Mouse (Mus musculus): Measurements from ENCODE around the gene Bcas1.
"Not testable (repeated sequence)": the region's sequence is repeated elsewhere in the genome, so short reads cannot be mapped to it uniquely, and the experiment has no call there.

Bcas1 gene

GRCm38 (mm10) chr2:170427704-170428103, at the start of gene Bcas1:
Gene Bcas1 (minus strand): TSS chr2:170427845.
- no peak for DNase-seq

GRCm38 (mm10) chr2:170476643-170477042, 49.0 kb upstream of the Bcas1 start:
- no peak for DNase-seq

GRCm38 (mm10) chr2:170476215-170476614, 48.6 kb upstream of the Bcas1 start:
- peak; percentile 38 for DNase-seq

DNA sequence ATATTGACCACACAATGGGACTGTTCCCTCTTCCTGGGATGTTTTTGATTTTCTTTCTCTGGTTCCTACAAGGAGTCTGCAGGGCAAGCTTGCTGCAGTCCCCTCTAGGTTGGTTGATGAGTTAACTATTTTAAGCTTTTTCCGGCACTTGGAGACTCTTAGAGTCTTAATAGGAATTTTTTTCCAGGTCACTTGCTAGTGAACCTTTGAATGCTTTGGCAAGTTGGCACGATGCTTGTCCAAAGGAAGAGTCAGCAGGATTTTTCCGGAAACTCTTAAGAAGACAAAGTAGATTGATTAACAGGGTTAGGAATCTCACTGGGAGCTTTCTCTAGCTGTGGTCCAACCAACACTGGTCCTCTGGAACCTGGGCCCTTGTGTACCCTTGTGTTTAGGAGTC, 47.5 kb upstream of the Bcas1 start:
- no peak for DNase-seq

DNA sequence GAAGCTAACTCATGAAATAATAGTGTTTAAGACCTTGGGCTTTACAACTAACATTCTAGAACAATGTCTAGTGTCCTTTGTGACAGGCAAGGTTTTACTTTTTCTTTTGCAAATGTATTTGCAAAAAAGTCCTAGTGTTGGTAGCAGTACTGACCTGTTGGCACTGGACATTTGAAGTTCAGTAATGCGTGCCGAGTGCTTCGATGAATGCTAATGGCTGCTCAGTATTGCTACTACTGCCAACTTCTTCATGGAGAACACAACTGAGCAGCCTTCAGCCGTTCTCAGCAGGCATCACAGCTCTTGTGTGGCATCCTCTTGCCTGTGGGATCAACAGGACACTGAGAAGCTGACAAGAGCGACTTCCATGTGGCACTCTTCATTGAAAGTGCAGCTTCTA, 46.5 kb upstream of the Bcas1 start:
- DNase-seq = no peak

DNA sequence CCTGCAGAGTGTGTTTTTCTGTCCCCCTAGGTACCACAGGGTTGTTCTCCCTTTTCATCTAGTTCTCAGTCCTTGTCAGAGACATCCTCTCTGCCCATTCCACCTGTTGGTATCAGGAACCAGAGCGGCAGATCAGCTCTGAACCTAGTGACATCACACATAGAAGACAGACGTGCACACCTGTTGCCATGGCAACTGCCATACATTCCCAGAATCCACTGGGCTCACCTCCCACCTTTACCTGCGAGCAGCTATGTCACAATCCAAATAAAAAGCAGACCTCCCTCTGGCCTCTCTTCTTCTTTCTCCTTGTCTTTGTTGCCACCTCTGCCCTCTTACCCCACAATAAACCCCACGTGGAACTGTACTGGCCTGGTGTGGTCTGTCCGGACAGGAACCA, 42.9 kb upstream of the Bcas1 start:
- no peak for DNase-seq

GRCm38 (mm10) chr2:170469616-170470308, 42.1 kb upstream of the Bcas1 start:
- no peak for DNase-seq

- DNase-seq = peak; percentile 42
Measured at GRCm38 (mm10) chr2:170468009-170468408, 40.4 kb upstream of the Bcas1 start.

GRCm38 (mm10) chr2:170464817-170465216, 37.2 kb upstream of the Bcas1 start:
- DNase-seq = no peak

DNA sequence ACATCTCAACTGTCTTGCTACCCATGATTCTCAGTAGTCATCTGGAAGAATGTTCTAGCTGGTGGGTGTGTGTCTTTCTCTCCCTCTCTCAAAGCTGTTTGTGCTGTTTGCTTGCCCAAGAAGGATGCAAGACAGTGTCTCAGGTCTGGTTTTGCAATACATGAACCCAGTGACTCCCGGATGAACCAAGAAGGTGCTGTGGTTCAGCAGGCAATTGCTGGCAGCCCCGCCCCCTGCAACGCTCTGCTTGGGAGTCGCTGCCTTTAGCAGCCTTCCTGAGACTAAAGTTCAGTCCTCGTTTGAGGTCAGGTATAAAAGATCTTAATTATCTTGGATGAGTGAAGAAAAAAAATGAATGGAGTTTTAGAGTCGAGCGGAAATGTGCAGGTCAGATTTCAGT, 34.0 kb upstream of the Bcas1 start:
- no peak for DNase-seq

GRCm38 (mm10) chr2:170459805-170460204, 32.2 kb upstream of the Bcas1 start:
- DNase-seq = no peak

GRCm38 (mm10) chr2:170459183-170459582, 31.5 kb upstream of the Bcas1 start:
- DNase-seq = no peak

GRCm38 (mm10) chr2:170453809-170454208, 26.2 kb upstream of the Bcas1 start:
- not testable (repeated sequence) for DNase-seq

DNA sequence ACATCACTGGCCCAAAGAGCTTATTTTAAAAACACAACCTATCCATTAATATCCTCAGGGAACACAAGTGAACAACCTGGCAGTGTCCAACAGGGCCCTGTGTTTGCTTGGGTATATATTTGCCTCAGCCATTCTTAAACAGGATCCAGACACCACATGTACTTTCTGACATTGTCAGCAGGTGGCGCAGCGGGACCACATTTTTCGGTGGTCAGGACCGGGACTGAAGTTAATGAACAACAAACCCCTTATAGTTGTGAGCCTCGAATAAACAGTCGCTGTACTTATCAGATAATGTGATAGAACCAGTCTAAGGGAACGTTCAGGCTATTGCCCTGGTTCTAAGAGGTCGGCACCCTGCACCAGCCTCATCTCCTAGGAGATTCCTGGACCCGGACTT, 23.3 kb upstream of the Bcas1 start:
- peak; percentile 65 for DNase-seq

DNA sequence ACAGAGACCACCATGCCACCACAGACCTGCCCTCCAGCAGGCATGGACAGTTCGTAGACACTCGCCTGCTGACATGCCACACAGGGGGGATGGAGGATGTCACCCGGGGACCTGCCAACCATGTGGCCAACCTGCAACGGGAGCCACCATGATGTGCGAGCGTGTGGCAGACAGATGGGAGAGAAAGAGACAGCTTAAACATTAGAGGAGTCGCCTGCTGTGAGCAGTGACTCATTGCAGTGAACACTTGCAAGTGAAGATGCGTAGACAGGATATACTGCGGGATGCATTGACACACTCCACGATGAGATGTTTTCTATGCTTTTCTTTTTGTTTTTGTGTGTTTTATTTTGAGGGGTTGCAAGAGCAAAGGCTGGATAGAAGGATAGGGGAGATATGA, 20.0 kb upstream of the Bcas1 start:
- DNase-seq = no peak

DNA sequence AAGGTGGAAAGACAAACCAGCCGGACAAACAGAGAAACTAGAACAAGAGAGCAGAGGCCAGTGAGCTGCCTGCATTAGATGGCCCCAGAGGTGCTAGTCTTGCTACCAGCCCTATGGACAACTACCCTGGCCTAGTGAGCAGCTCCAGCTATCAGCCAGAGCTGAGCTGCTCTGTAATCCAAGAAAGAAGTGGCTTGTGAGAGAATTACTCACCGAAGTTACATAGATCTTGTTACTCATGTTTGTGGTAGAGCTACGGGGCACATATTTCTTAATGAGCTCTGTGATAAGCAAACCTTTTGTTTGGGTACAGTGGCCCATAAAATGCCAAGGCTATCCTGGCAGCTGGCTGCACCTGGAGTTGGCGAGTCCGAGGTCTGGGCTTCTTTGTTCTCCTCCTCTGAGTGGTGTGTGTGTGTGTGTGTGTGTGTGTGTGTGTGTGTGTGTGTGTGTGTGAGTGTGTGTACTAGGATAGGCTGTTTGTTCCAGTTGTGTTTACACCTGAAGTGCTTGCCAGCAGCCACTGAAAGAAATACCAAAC, 19.3 kb upstream of the Bcas1 start:
- no peak for DNase-seq

DNA sequence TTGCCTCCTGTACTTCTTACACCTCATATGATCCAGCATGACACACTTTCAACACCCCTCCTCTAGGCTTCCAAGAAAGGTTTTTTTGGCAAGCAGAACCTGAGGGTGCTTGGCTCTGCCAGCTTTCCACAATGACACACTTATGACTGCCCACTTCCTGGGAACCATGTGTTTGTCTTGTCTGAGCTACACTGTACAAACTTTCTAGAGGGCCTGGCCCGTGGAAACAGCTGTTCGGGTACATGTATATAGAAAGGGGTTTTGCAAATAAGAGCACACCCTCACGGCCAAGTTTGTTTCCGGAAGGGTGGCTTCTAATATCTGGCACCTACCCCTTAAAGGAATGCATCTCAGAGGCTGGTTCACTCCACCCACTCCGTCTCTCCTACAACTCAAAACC, 18.2 kb upstream of the Bcas1 start:
- DNase-seq = no peak

GRCm38 (mm10) chr2:170442535-170442934, 14.9 kb upstream of the Bcas1 start:
- peak; percentile 24 for DNase-seq

GRCm38 (mm10) chr2:170438782-170439181, 11.1 kb upstream of the Bcas1 start:
- DNase-seq = no peak

- DNase-seq = no peak
Measured at GRCm38 (mm10) chr2:170436204-170436603, 8.6 kb upstream of the Bcas1 start.

DNA sequence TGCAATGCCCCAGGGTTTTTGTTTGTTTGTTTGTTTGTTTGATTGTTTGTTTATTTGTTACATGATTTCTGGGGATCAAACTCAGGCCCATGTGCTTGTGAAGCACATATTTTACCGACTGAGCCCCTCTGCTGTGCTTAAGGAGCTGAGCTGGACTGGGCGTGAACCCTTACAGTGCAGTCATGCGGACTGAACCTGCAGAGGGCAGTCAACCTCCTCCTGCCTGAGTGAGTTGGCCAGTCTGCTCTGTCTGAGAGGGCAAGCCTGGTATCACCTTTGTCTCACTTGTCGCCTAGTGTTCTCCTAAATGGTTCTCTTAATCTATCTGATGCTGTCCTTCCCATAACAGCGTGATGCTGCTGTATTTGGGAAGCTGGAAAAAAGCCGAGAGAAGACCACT, 4.5 kb upstream of the Bcas1 start:
- no peak for DNase-seq

DNA sequence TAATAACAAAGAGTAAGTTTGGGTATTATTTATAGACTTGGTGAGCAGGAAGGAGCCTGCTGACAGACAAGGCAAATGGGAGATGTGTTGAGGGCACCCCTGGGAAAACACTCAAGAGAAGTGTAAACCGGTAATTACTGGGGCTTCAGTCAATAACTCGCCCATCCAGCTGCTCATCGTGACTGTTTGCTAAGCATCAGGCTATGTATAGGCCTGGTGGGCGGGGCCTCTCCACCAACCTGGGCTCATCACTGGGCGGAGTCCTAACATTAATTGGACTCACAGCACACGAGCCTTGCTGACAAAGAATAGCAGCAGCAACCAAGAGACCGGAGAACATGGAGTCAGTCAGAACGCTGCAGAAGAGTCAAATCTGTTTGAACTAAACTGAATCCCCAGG, 1.3 kb upstream of the Bcas1 start:
- DNase-seq = no peak

- no peak for DNase-seq
Measured at GRCm38 (mm10) chr2:170424131-170424530, 3.5 kb downstream of the Bcas1 start.

GRCm38 (mm10) chr2:170421924-170422323, 5.7 kb downstream of the Bcas1 start:
- DNase-seq = no peak

DNA sequence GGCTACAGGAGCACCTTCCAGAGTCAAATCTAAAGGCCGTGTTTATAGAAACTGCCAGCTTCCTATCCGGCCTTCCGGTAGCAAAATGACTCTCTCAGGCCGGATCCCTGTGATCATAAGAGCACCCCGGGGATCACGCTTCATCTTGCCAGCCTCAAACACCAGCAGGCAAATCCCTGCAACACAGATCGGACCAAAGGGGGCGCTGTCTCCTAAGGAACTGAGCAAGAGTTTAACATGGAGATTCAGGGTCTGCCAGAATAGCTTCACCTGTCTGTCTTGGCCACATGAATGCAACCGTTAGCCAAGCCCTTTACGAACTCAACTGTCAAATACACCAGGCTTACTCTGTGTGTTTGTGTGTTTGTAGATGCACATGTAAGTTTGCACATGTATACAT, 8.9 kb downstream of the Bcas1 start:
- peak; percentile 28 for DNase-seq
